Mouse (Mus musculus) midbrain, embryonic 11.5 days (tissue): Measurements from ENCODE around the gene Tbc1d1. TPM values are rescaled to one million over a fixed set of nuclear protein-coding genes. Genes with fewer than 3 reads are reported as not detected.

Experiments used
- ATAC-seq: fragments of 200-750 bp; cut with Nextera tagmentation; 2 replicates; pipeline ENCODE4 v1.8.0; 2017; ENCODE audit warnings: moderate TSS enrichment, moderate library complexity; ENCODE audit not compliant: low FRiP score
- DNase-seq: peaks from one replicate; pipeline ENCODE4 v3.0.0; 2015; ENCODE audit warnings: low spot score; ENCODE audit errors: missing footprints
- H3K27ac ChIP-seq: fragments of 300-500 bp; sonication (generic); 2 replicates; pipeline ENCODE4 v1.5.1; 2014; ENCODE audit warnings: low read depth, low read length
- H3K27me3 ChIP-seq: fragments of 300-500 bp; sonication (generic); 2 replicates; pipeline ENCODE4 v1.6.1; 2014; ENCODE audit warnings: mild to moderate bottlenecking, low read length, moderate library complexity, mixed read lengths; ENCODE audit not compliant: control insufficient read depth, insufficient read depth
- H3K36me3 ChIP-seq: fragments of 300-500 bp; sonication (generic); 2 replicates; pipeline ENCODE4 v1.6.1; 2014; ENCODE audit warnings: mild to moderate bottlenecking, low read length, moderate library complexity, mixed read lengths; ENCODE audit not compliant: control insufficient read depth, insufficient read depth
- H3K4me1 ChIP-seq: fragments of 300-500 bp; sonication (generic); 2 replicates; pipeline ENCODE4 v1.6.1; 2014; ENCODE audit warnings: low read length; ENCODE audit not compliant: control insufficient read depth, insufficient read depth
- H3K4me2 ChIP-seq: fragments of 300-500 bp; sonication (generic); 2 replicates; pipeline ENCODE4 v1.6.1; 2014; ENCODE audit warnings: mild to moderate bottlenecking, moderate library complexity
- H3K4me3 ChIP-seq: fragments of 300-500 bp; sonication (generic); 2 replicates; pipeline ENCODE4 v1.5.1; 2014; ENCODE audit warnings: low read depth, low read length
- H3K9ac ChIP-seq: fragments of 300-500 bp; sonication (generic); 2 replicates; pipeline ENCODE4 v1.6.1; 2014; ENCODE audit warnings: low read length
- H3K9me3 ChIP-seq: fragments of 300-500 bp; sonication (generic); 2 replicates; pipeline ENCODE4 v1.6.1; 2016; ENCODE audit warnings: low read length; ENCODE audit not compliant: control insufficient read depth
- WGBS: fragments of 180-500 bp; shearing (Covaris S2); extraction: QIAGEN DNeasy Blood & Tissue Kit; methylation state at CpG from one replicate; pipeline ENCODE4 v1.1.7; 2014; 5-methylcytosine and 5-hydroxymethylcytosine counted together
- polyA plus RNA-seq: library from polyadenylated mRNA; unstranded; fragments of >200 nt; fragmentation: Nextera tagmentation; extraction: Ambion mirVana; gene quantifications from 2 replicates; pipeline ENCODE4 v1.2.1, GENCODE M21; 2014

Gene Tbc1d1
- polyA plus RNA-seq, 1 experiment from 2014 or later: 21.0 TPM

GRCm38 (mm10) chr5:64372292-64372961 is 216.3 kb downstream of the Tbc1d1 start:
- H3K4me2 ChIP-seq: no peak overlapping the region
- no peak overlapping the region for H3K9ac ChIP-seq
- WGBS: 86% methylated on average over 13 of the region's 13 CpGs
- H3K27me3 ChIP-seq: no peaks in the 10 kb centered on the region
- H3K4me3 ChIP-seq: no peak overlapping the region
- H3K4me1 ChIP-seq: peaks cover 5% of the 10 kb centered on the region; the same call in 1 of the 2 replicates
- H3K27ac ChIP-seq: no peak overlapping the region
- DNase-seq (no peak), ATAC-seq (peak; percentile 51; the same call in 1 of the 2 replicates)
- no peaks in the 10 kb centered on the region for H3K36me3 ChIP-seq
- H3K9me3 ChIP-seq: no peaks in the 10 kb centered on the region

- Histone ChIP-seq H3K4me2 (no peak overlapping the region), H3K27me3 (no peaks in the 10 kb centered on the region), H3K9ac (no peak overlapping the region), H3K4me3 (no peak overlapping the region), H3K9me3 (no peaks in the 10 kb centered on the region), H3K4me1 (0 out of 2 replicates have a peak, but pooled peaks cover 2% of the 10 kb centered on the region), H3K27ac (no peak overlapping the region), H3K36me3 (no peaks in the 10 kb centered on the region)
- no peak for ATAC-seq
- DNase-seq: no peak
- WGBS: 96% methylated on average over 5 of the region's 5 CpGs
Observed at GRCm38 (mm10) chr5:64373695-64374094, 217.6 kb downstream of the Tbc1d1 start.

- Histone ChIP-seq H3K36me3 (no peaks in the 10 kb centered on the region), H3K27ac (no peak overlapping the region; the same call in 1 of the 2 replicates), H3K9ac (no peak overlapping the region), H3K4me3 (no peak overlapping the region), H3K4me2 (no peak overlapping the region), H3K27me3 (no peaks in the 10 kb centered on the region), H3K9me3 (no peaks in the 10 kb centered on the region), H3K4me1 (0 out of 2 replicates have a peak, but pooled peaks cover 2% of the 10 kb centered on the region)
- ATAC-seq (no peak), DNase-seq (no peak)
- WGBS: 75% methylated on average over 3 of the region's 3 CpGs
Observed at GRCm38 (mm10) chr5:64375851-64376250, 219.7 kb downstream of the Tbc1d1 start.

GRCm38 (mm10) chr5:64376466-64376865 is 220.4 kb downstream of the Tbc1d1 start:
- H3K9ac ChIP-seq: no peak overlapping the region
- DNase-seq: no peak
- WGBS: 84% methylated on average over 7 of the region's 7 CpGs

GRCm38 (mm10) chr5:64377705-64378104 is 221.6 kb downstream of the Tbc1d1 start:
- no peak for ATAC-seq
- no peak overlapping the region for H3K4me2 ChIP-seq
- H3K9ac ChIP-seq: no peak overlapping the region
- DNase-seq: no peak
- H3K4me3 ChIP-seq: no peak overlapping the region
- no peak overlapping the region for H3K27ac ChIP-seq
- 0 out of 2 replicates have a peak, but pooled peaks cover 12% of the 10 kb centered on the region for H3K4me1 ChIP-seq
- H3K36me3 ChIP-seq: no peaks in the 10 kb centered on the region
- no peaks in the 10 kb centered on the region for H3K9me3 ChIP-seq
- WGBS: 90% methylated on average over 8 of the region's 8 CpGs
- H3K27me3 ChIP-seq: no peaks in the 10 kb centered on the region

More at GRCm38 (mm10) chr5:64376466-64376865, 220.4 kb downstream of the Tbc1d1 start:
- H3K9me3 ChIP-seq: no peaks in the 10 kb centered on the region
- no peak overlapping the region for H3K27ac ChIP-seq
- no peak for ATAC-seq
- 0 out of 2 replicates have a peak, but pooled peaks cover 8% of the 10 kb centered on the region for H3K4me1 ChIP-seq
- H3K36me3 ChIP-seq: no peaks in the 10 kb centered on the region
- H3K4me3 ChIP-seq: no peak overlapping the region
- H3K4me2 ChIP-seq: no peak overlapping the region
- H3K27me3 ChIP-seq: no peaks in the 10 kb centered on the region

- no peak for ATAC-seq
- H3K9ac ChIP-seq: no peak overlapping the region
- H3K4me3 ChIP-seq: no peak overlapping the region
- H3K27ac ChIP-seq: no peak overlapping the region
- DNase-seq: no peak
- 72% methylated on average over 13 of the region's 13 CpGs for WGBS
- no peak overlapping the region for H3K4me2 ChIP-seq
- H3K27me3 ChIP-seq: no peaks in the 10 kb centered on the region
- H3K9me3 ChIP-seq: no peaks in the 10 kb centered on the region
- H3K36me3 ChIP-seq: no peaks in the 10 kb centered on the region
- H3K4me1 ChIP-seq: 0 out of 2 replicates have a peak, but pooled peaks cover 12% of the 10 kb centered on the region
Observed at GRCm38 (mm10) chr5:64378591-64379275, 222.6 kb downstream of the Tbc1d1 start.

- no peak overlapping the region for H3K27ac ChIP-seq
- ATAC-seq: no peak
- WGBS: 86% methylated on average over 5 of the region's 5 CpGs
Observed at GRCm38 (mm10) chr5:64379829-64380228, 223.7 kb downstream of the Tbc1d1 start.

GRCm38 (mm10) chr5:64380698-64381375 is 224.7 kb downstream of the Tbc1d1 start:
- ATAC-seq: peak; percentile 26; the same call in 1 of the 2 replicates
- WGBS: 62% methylated on average over 11 of the region's 11 CpGs
- no peak for DNase-seq

More at GRCm38 (mm10) chr5:64379829-64380228, 223.7 kb downstream of the Tbc1d1 start:
- no peak overlapping the region for H3K4me2 ChIP-seq
- no peaks in the 10 kb centered on the region for H3K9me3 ChIP-seq
- no peak for DNase-seq
- no peaks in the 10 kb centered on the region for H3K36me3 ChIP-seq
- 0 out of 2 replicates have a peak, but pooled peaks cover 11% of the 10 kb centered on the region for H3K4me1 ChIP-seq
- H3K9ac ChIP-seq: no peak overlapping the region
- H3K4me3 ChIP-seq: no peak overlapping the region
- no peaks in the 10 kb centered on the region for H3K27me3 ChIP-seq

More at GRCm38 (mm10) chr5:64380698-64381375, 224.7 kb downstream of the Tbc1d1 start:
- Histone ChIP-seq H3K9me3 (no peaks in the 10 kb centered on the region), H3K4me2 (no peak overlapping the region), H3K36me3 (no peaks in the 10 kb centered on the region), H3K4me3 (no peak overlapping the region), H3K9ac (no peak overlapping the region), H3K27ac (no peak overlapping the region), H3K27me3 (no peaks in the 10 kb centered on the region), H3K4me1 (0 out of 2 replicates have a peak, but pooled peaks cover 11% of the 10 kb centered on the region)
